Mouse (Mus musculus): ENCODE measurements around the gene Strbp.
"Not testable (repeated sequence)": the region's sequence is repeated elsewhere in the genome, so short reads cannot be mapped to it uniquely, and the experiment has no call there.

The Strbp gene

DNA sequence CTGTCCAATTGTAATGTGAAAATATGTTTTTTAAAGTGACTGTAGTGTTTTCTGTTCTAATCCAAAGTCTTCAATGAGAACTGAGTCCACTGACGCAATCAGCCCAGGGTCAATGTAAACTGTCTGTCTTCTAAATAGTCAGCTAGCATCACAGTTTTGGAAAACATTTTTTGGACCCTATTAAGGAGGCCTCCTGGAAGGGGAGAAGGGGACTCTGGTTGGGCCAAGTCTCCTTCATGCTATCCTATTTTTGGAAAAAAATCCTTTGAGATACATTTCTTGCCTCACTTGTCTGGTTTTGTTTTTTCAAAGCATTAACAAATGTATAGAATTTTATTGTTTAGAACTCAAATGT lies 184.4 kb downstream of the Strbp start:
- no peak for DNase-seq (ENCODE audit: low read depth, low spot score)

DNA sequence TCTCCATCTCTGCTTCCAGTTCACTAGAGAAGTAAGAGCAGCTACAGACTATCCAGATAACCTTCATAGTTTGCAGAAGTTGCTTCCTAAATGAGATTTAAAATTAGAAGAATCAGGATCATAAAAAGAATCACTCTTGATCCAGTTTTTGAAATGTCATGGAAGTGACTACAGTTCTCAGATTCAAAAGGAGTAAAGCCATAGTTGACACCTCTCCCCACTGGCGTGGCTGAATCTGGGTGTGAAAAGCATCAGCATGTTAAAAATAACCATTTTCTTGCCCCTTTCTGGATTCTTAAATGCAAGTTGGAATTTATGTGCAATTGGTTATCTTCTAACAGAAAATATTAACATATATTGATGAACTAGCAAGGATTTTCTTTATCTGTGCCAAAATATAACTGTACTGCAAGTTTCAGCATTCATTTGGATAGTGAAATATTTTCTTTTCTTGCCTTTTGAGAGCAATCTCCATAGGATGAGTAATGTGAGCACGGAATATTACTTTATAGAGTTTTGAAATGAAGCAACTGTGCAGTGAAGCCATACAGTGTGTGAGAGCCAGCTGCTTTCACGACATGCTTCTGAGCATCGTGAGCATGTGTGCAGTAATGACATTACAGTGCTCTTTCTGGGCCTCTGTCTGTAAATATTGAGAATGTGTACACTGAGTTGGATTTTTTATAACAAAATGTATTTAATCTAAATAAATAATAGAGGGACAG lies 184.9 kb downstream of the Strbp start:
- DNase-seq (ENCODE audit: low read depth, low spot score): no peak

GRCm38 (mm10) chr2:37516922-37517462 lies 186.7 kb downstream of the Strbp start:
- peak; percentile 76 for DNase-seq (ENCODE audit: low read depth, low spot score)

DNA sequence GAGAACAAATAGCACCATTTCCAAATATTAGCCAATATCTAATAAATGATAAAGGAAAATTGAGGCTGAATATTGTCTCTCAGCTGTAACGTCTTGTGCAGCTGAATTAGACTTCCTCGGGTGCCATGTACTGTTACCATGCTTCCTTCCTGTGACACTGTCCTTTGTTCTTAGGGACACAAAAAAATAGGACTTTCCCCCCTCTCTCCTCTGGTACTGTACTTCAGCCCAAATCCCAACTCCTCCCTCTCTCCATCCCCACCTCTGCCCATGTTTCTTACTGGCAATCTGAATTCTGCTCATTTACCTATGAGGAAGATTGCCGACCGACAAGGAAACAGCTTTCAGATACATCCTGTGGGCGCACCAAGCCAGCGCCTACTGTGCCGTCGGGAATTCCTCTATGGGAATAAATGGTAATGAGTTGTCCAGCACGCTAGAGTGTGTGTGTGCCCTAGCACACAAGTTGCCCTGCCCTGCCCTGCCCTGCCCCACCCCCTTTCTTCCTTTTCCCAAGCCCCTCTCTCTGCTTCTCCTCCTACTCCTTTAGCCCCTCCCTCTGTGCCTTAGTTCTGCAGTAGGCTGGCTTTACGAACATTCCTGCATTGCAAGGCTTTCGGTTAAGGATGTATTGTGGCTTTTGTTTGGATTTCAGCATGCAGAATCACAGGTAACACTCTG lies 187.5 kb downstream of the Strbp start, which contains the start of gene Gpr21:
Gene Gpr21 (plus strand): TSS at position 303 of the 681 bp plus-strand sequence.
- DNase-seq (ENCODE audit: low read depth, low spot score): peak; percentile 91

- DNase-seq (ENCODE audit: low read depth, low spot score): no peak
Measured at GRCm38 (mm10) chr2:37511134-37511901, 192.3 kb downstream of the Strbp start.

- not testable (repeated sequence) for DNase-seq (ENCODE audit: low read depth, low spot score)
Measured at GRCm38 (mm10) chr2:37505856-37506255, 197.8 kb downstream of the Strbp start.

DNA sequence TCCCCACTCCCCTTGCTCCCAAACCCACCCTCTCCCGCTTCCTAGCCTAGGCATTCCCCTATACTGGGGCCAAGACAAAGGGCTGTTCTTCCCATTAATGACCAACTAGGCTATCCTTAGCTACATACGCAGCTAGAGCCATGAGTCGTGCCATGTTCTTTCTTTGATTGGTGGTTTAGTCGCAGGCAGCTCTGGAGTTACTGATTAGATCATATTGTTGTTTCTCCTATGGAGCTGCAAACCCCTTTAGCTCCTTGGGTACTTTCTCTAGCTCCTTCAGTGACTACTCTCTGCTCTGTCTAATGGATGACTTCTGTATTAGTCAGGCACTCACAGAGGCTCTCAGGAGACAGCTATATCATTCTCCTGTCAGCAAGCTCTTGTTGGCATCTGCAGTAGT lies 206.3 kb downstream of the Strbp start:
- no peak for DNase-seq (ENCODE audit: low read depth, low spot score)

- DNase-seq (ENCODE audit: low read depth, low spot score): no peak
Measured at GRCm38 (mm10) chr2:37488956-37489355, 214.7 kb downstream of the Strbp start.

DNA sequence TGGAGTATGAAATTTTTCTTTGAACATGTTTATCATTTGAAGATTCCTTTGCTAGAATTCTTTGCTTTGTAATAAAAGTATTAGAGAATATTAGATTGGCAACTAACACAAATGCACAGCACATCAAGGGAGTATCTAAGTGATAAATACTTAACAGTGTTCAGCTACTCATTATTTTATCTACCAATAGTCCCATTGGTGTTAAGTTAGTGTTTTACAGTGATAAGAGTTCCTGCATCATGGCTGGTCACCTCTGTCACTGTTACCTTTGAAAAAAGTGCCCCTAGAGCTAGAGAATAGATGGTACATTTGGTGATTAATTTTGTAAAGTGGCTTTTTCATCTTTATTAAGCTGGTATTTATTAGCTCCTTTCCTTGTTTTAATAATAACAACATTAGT lies 217.3 kb downstream of the Strbp start:
- DNase-seq (ENCODE audit: low read depth, low spot score): no peak

- DNase-seq (ENCODE audit: low read depth, low spot score): peak; percentile 34
Measured at GRCm38 (mm10) chr2:37485370-37485769, 218.3 kb downstream of the Strbp start.

DNA sequence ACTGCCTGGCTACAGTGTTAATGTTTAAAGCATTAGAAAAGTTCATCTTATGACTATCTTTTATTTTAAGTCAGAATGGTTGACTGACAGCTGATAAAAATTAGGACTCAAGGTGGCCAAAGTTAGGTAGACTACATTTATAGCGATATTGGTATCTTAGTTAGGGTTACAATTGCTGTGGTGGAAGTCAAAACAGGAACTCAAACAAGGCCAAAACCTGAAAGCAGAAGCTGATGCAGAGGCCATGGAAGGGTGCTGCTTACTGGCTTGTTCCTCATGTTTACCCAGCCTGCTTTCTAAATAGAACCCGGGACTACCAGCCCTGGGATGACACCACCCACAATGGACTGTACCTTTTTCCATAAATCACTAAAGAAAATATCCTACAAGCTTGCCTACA lies 219.5 kb downstream of the Strbp start:
- DNase-seq (ENCODE audit: low read depth, low spot score): no peak

DNA sequence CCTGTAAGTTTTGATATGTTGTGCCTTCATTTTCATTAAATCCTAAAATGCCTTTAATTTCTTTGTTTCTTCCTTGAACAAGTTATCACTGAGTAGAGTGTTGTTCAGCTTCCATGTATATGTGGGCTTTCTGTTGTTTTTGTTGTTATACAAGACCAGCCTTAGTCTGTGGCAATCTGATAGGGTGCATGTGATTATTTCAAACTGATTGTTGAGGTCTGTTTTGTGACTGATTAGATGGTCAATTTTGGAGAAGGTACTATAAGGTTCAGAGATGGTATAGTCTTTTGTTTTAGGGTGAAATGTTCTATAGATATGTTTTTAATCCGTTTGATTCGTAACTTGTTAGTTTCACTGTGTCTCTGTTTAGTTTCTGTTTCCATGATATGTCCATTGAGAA lies 223.6 kb downstream of the Strbp start:
- no peak for DNase-seq (ENCODE audit: low read depth, low spot score)

DNA sequence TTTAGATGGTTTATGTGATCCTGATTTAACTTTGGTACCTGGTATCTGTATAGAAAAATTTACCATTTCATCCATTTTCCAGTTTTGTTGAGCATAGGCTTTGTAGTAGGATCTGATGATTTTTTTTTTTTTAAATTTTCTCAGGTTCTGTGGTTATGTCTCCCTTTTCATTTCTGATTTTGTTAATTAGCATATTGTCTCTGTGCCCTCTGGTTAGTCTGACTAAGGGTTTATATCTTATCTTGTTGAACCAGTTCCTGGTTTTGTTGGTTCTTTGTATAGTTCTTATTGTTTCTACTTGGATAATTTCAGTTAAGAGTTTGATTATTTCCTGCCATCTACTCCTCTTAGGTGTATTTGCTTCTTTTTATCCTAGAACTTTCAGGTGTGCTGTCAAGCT lies 224.1 kb downstream of the Strbp start:
- DNase-seq (ENCODE audit: low read depth, low spot score): no peak

DNA sequence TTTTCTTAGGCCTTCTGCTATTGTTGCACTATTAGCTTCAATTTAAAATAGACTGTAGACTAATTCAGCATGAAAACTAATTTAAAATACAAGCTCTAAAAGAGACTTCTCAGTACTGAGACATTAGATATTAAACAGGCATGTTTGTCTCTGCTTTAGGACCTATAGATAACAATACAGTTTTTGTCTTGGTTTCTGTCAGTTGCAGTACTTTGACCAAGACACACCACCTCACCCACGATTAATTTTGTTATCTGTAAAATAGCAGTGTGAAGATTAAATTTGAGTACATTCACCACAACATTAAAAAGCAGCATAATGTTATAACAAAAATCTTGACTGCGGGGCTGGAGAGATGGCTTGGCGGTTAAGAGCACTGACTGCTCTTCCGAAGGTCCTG lies 237.4 kb downstream of the Strbp start:
- DNase-seq (ENCODE audit: low read depth, low spot score): no peak

GRCm38 (mm10) chr2:37460707-37461106 lies 243.0 kb downstream of the Strbp start:
- peak; percentile 62 for DNase-seq (ENCODE audit: low read depth, low spot score)

GRCm38 (mm10) chr2:37452376-37452760 lies 251.3 kb downstream of the Strbp start:
- peak; percentile 86 for DNase-seq (ENCODE audit: low read depth, low spot score)

DNA sequence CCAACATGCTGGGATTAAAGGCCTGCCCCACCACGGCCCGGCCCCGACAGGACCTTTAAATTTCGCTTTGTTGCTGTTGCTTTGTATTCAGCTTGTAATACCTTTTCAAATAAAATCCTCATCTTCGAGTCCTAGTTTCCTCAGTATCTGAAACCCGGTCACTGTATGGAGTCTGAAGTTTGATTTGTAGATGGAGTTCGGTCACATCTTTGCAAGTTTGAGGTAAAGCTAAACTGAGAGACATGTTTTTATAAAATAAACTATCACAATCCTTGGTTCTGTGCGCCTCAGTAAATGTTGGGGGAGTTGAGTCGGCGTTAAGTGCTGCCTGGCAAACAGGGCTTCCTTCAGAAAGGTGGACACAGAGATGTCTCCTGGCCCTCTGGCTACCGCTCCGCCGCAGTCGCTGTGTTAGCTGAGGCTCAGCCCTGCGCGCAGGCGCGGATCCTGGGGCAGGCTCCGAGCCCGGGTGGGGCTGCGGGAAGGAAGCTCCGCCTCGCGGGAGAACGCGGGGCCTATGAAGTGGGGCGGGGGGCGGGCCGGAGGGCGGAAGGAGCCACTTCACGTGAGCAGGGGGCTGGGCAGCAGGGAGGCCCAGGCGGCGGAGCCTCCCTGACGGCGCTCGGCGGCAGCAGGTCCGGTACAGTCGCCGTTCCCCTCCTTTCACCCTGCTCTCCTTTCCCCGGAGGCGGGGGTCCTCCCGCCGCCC lies 251.8 kb downstream of the Strbp start:
- peak; percentile 94 for DNase-seq (ENCODE audit: low read depth, low spot score)

DNA sequence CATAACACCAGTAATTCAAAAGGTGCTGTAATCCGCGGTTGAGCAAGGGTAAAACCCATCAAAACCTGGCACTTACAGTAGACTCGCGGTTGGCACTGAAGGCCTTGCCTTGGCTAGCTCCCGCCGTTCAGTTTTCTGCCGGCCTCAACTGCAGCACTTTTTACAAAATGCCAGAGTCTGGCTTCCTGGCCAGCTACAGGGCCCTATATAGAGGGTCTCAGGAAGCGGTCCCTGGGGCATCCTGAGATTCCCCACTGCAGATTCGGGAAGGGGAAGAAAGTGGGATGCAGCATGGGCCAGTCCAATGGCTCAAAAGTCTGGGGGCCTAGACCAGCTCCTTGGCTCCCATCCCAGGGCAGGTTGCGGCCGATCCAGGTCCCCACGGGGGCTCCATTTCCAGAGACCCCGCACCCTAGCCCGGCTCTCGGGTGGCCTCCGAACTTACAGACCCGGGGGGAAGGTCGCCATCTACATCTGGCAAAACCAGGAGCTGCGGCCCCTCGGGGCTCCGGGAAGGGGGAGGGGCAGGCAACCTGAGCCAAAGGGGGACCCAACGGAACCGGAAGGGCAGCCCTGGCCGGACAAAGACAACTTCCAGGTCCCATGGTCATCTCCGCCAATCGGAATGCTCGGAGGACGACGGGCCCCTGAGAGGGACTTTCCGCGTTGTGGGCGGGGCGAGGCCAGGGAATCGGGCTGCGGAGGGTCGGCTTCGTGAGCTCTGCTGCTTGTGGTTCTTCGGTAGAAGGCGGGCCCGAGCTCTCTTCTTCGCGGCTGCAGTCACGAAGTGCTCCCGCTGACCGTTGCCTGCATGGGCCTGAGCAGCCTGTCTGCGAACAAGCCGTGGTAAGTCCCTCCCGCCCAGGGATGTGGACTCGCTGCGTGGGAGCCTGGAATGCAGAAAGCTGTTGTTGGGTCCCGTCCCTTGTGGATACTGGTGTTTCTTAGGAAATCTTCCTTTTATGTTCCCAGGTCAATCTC lies 260.8 kb downstream of the Strbp start, which contains the start of the genes Zbtb26, Zbtb6 and Rabgap1:
Gene Zbtb26 (minus strand): TSS at position 525 of the 981 bp plus-strand sequence.
Gene Zbtb6 (minus strand): TSS at position 561 of the 981 bp plus-strand sequence.
Gene Rabgap1 (plus strand): TSS at position 669 of the 981 bp plus-strand sequence.
- DNase-seq (ENCODE audit: low read depth, low spot score): peak; percentile 98
